Mouse (Mus musculus) CH12.LX (cell line): ENCODE data around the gene Tradd. TPM values are rescaled to one million over a fixed set of nuclear protein-coding genes. Genes with fewer than 3 reads are reported as not detected.

Source experiments
- DNase-seq: peaks from one replicate; pipeline ENCODE4 v3.0.0-alpha.2; 2013; ENCODE audit errors: extremely low read depth
- H3K27ac ChIP-seq: 2 replicates; pipeline ENCODE4 v1.5.1; 2012; ENCODE audit warnings: low read depth, mild to moderate bottlenecking, control low read depth, moderate library complexity; ENCODE audit not compliant: insufficient read depth
- H3K27me3 ChIP-seq: replicated peaks from 2 replicates; pipeline ENCODE3; 2012; ENCODE audit warnings: inconsistent platforms
- H3K36me3 ChIP-seq, 2 experiments: replicated peaks in 1 of 2; 2 replicates each; pipeline versions ENCODE3 to v1.6.1; 2012; ENCODE audit warnings: inconsistent platforms in 1 of 2, low read length in 1 of 2, mild to moderate bottlenecking in 1 of 2, mixed read lengths in 1 of 2, moderate library complexity in 1 of 2; ENCODE audit not compliant: control insufficient read depth in 1 of 2, insufficient read depth in 1 of 2
- H3K4me1 ChIP-seq, 2 experiments: 2 replicates each; pipeline ENCODE4 v1.6.1; 2012; ENCODE audit warnings: inconsistent platforms in 1 of 2, moderate library complexity in 1 of 2; ENCODE audit not compliant: insufficient read depth in 2 of 2, control insufficient read depth in 1 of 2
- H3K4me2 ChIP-seq: 2 replicates; pipeline ENCODE4 v1.6.1; 2012; ENCODE audit warnings: low read depth, mild to moderate bottlenecking, control low read depth; ENCODE audit not compliant: poor library complexity, insufficient read depth, severe bottlenecking
- H3K4me3 ChIP-seq, 3 experiments: fragments of 150-350 bp in 1 of 3; sonication (generic) in 1 of 3; replicated peaks in 1 of 3; 2 replicates each; pipeline versions ENCODE3 to v1.5.1; 2011 to 2012; ENCODE audit warnings: low read depth in 2 of 3, low read length in 2 of 3, mild to moderate bottlenecking in 2 of 3, moderate library complexity in 2 of 3, control low read depth in 1 of 3, improper control_type of control experiment in 1 of 3, inconsistent platforms in 1 of 3, mixed read lengths in 1 of 3; ENCODE audit not compliant: poor library complexity in 1 of 3
- H3K79me2 ChIP-seq: replicated peaks from 2 replicates; pipeline ENCODE4 v1.6.1; 2012; ENCODE audit warnings: mild to moderate bottlenecking, moderate library complexity; ENCODE audit not compliant: control insufficient read depth, poor library complexity, insufficient read depth, severe bottlenecking; ENCODE audit errors: extremely low read depth
- H3K9ac ChIP-seq: 2 replicates; pipeline ENCODE4 v1.6.1; 2012; ENCODE audit warnings: low read depth, mild to moderate bottlenecking, control low read depth, moderate library complexity; ENCODE audit not compliant: insufficient read depth
- H3K9me3 ChIP-seq: replicated peaks from 2 replicates; pipeline ENCODE3; 2012; ENCODE audit warnings: low read length, inconsistent platforms, mixed read lengths
- BHLHE40 ChIP-seq: IDR thresholded peaks from 2 replicates; pipeline ENCODE4 v1.6.1; 2011; ENCODE audit warnings: mild to moderate bottlenecking, low read depth, low read length, improper control_type of control experiment
- CHD2 ChIP-seq: IDR thresholded peaks from 2 replicates; pipeline ENCODE4 v1.6.1; 2011; ENCODE audit warnings: low read length, improper control_type of control experiment
- CTCF ChIP-seq, 2 experiments: IDR thresholded peaks in 1 of 2; conservative IDR thresholded peaks in 1 of 2; 2 replicates each; pipeline ENCODE4 v1.5.1; 2011 to 2012; ENCODE audit warnings: low read depth in 2 of 2, low read length in 2 of 2, improper control_type of control experiment in 1 of 2, inconsistent platforms in 1 of 2, mild to moderate bottlenecking in 1 of 2, moderate library complexity in 1 of 2
- E2F4 ChIP-seq: IDR thresholded peaks from 2 replicates; pipeline ENCODE4 v1.6.1; 2011; ENCODE audit warnings: low read depth, low read length, improper control_type of control experiment; ENCODE audit not compliant: insufficient replicate concordance
- ELF1 ChIP-seq: IDR thresholded peaks from 2 replicates; pipeline ENCODE4 v1.6.1; 2014; ENCODE audit warnings: low read depth, mild to moderate bottlenecking, inconsistent platforms, low read length, improper control_type of control experiment
- ETS1 ChIP-seq: conservative IDR thresholded peaks from 2 replicates; pipeline ENCODE4 v1.6.1; 2012; ENCODE audit warnings: low read depth, mild to moderate bottlenecking, inconsistent platforms, low read length, improper control_type of control experiment, moderate library complexity
- HCFC1 ChIP-seq: IDR thresholded peaks from 2 replicates; pipeline ENCODE4 v1.6.1; 2012; ENCODE audit warnings: low read depth, mild to moderate bottlenecking, inconsistent platforms, low read length, improper control_type of control experiment
- JUND ChIP-seq: conservative IDR thresholded peaks from 2 replicates; pipeline ENCODE4 v1.6.1; 2011; ENCODE audit warnings: low read depth, low read length, improper control_type of control experiment
- KAT2A ChIP-seq: IDR thresholded peaks from 2 replicates; pipeline ENCODE4 v1.6.1; 2012; ENCODE audit warnings: low read length, improper control_type of control experiment, inconsistent platforms; ENCODE audit not compliant: insufficient replicate concordance
- MAX ChIP-seq: IDR thresholded peaks from 2 replicates; pipeline ENCODE4 v1.6.1; 2011; ENCODE audit warnings: low read length, improper control_type of control experiment
- MAZ ChIP-seq: IDR thresholded peaks from 2 replicates; pipeline ENCODE4 v1.6.1; 2012; ENCODE audit warnings: low read depth, mild to moderate bottlenecking, inconsistent platforms, low read length, improper control_type of control experiment, moderate library complexity
- MXI1 ChIP-seq: IDR thresholded peaks from 2 replicates; pipeline ENCODE4 v1.6.1; 2011; ENCODE audit warnings: mild to moderate bottlenecking, low read depth, low read length, improper control_type of control experiment
- MYC ChIP-seq: IDR thresholded peaks from 2 replicates; pipeline ENCODE4 v1.6.1; 2011; ENCODE audit warnings: low read depth, mild to moderate bottlenecking, improper control_type of control experiment, low read length
- NELFE ChIP-seq: IDR thresholded peaks from 2 replicates; pipeline ENCODE4 v1.6.1; 2011; ENCODE audit warnings: low read depth, low read length, improper control_type of control experiment
- NRF1 ChIP-seq: IDR thresholded peaks from 2 replicates; pipeline ENCODE4 v1.6.1; 2014; ENCODE audit warnings: low read depth, mild to moderate bottlenecking, inconsistent platforms, low read length, improper control_type of control experiment, moderate library complexity
- PAX5 ChIP-seq: IDR thresholded peaks from 2 replicates; pipeline ENCODE4 v1.6.1; 2012; ENCODE audit warnings: low read length, inconsistent platforms, mixed read lengths
- POLR2A ChIP-seq: IDR thresholded peaks from 2 replicates; pipeline ENCODE4 v1.6.1; 2011; ENCODE audit warnings: low read depth, mild to moderate bottlenecking, improper control_type of control experiment, low read length
- POLR2AphosphoS2 ChIP-seq: IDR thresholded peaks from 2 replicates; pipeline ENCODE4 v1.6.1; 2011; ENCODE audit warnings: low read depth, low read length, improper control_type of control experiment
- RAD21 ChIP-seq: IDR thresholded peaks from 2 replicates; pipeline ENCODE4 v1.6.1; 2011; ENCODE audit warnings: low read depth, mild to moderate bottlenecking, low read length, improper control_type of control experiment, moderate library complexity
- RCOR1 ChIP-seq: conservative IDR thresholded peaks from 2 replicates; pipeline ENCODE4 v1.6.1; 2012; ENCODE audit warnings: low read depth, mild to moderate bottlenecking, inconsistent platforms, low read length, improper control_type of control experiment
- SIN3A ChIP-seq: IDR thresholded peaks from 2 replicates; pipeline ENCODE4 v1.6.1; 2012; ENCODE audit warnings: low read length, improper control_type of control experiment, inconsistent platforms
- SMC3 ChIP-seq: IDR thresholded peaks from 2 replicates; pipeline ENCODE4 v1.6.1; 2011; ENCODE audit warnings: low read depth, low read length, improper control_type of control experiment
- TBP ChIP-seq: conservative IDR thresholded peaks from 2 replicates; pipeline ENCODE4 v1.6.1; 2011; ENCODE audit warnings: low read depth, low read length, improper control_type of control experiment
- TCF12 ChIP-seq: IDR thresholded peaks from 2 replicates; pipeline ENCODE4 v1.6.1; 2014; ENCODE audit warnings: low read depth, mild to moderate bottlenecking, inconsistent platforms, low read length, improper control_type of control experiment
- UBTF ChIP-seq: IDR thresholded peaks from 2 replicates; pipeline ENCODE4 v1.6.1; 2012; ENCODE audit warnings: low read depth, mild to moderate bottlenecking, inconsistent platforms, low read length, improper control_type of control experiment, moderate library complexity
- USF1 ChIP-seq: IDR thresholded peaks from 2 replicates; pipeline ENCODE4 v1.6.1; 2014; ENCODE audit warnings: low read depth, mild to moderate bottlenecking, inconsistent platforms, low read length, improper control_type of control experiment
- ZKSCAN1 ChIP-seq: IDR thresholded peaks from 2 replicates; pipeline ENCODE4 v1.6.1; 2012; ENCODE audit warnings: low read depth, inconsistent platforms, low read length, improper control_type of control experiment, borderline replicate concordance
- ZMIZ1 ChIP-seq: IDR thresholded peaks from 2 replicates; pipeline ENCODE4 v1.6.1; 2012; ENCODE audit warnings: low read depth, mild to moderate bottlenecking, inconsistent platforms, low read length, improper control_type of control experiment
- dilution Hi-C: fragments of 300-500 bp; cut with MboI; formaldehyde crosslinking; loops from 2 replicates; pipeline ENCODE4 v1.14.3; 2020; ENCODE audit warnings: low sequenced_read_pairs; ENCODE audit not compliant: extremely low pct_unique_long_range_greater_than_20kb, extremely low pct_ligation_motif_present
- in situ Hi-C: fragments of 300-500 bp; cut with MboI; formaldehyde crosslinking; loops from 3 replicates; pipeline ENCODE4 v1.14.3; 2019; ENCODE audit warnings: low sequenced_read_pairs, low pct_ligation_motif_present, low pct_unique_long_range_greater_than_20kb, mixed read lengths
- polyA plus RNA-seq: library from polyadenylated mRNA; unstranded; fragments of >175 nt; gene quantifications from 2 replicates; pipeline ENCODE4 v1.2.1, GENCODE M21; 2012; ENCODE audit warnings: low read depth; ENCODE audit not compliant: insufficient read length
- total RNA-seq, 2 experiments: library from RNA; depleted of rRNA; stranded (reverse); fragments of 300-350 nt in 1 of 2; fragments of >200 nt in 1 of 2; gene quantifications; 2 replicates each; pipeline ENCODE4 v1.2.3; 2012 to 2014

Gene Tradd
- total and polyA plus RNA-seq, 3 experiments: 18.6 to 30.8 (median 20.4) TPM

GRCm38 (mm10) chr8:105289805-105290460 lies 25.5 kb upstream of the Tradd start, which contains the start of gene 4931428F04Rik:
Gene 4931428F04Rik (minus strand): TSS chr8:105289864.
- Histone ChIP-seq H3K9ac (peak within 1 kb of the TSS; percentile 41; the same call in 1 of the 2 replicates), H3K9me3 (no peaks in the 10 kb centered on the region), H3K27me3 (no peaks in the 10 kb centered on the region), H3K36me3 (peaks cover 2 to 27% of the 10 kb centered on the region in 2 experiments), H3K4me2 (peak within 1 kb of the TSS; percentile 79), H3K4me1 (peaks cover 7 to 27% of the 10 kb centered on the region in 2 experiments), H3K27ac (peak within 1 kb of the TSS; percentile 71), H3K79me2 (no peaks in the 10 kb centered on the region), H3K4me3 (peak within 1 kb of the TSS; percentile 51 to 63 (median 59))
- TF ChIP-seq ZKSCAN1 (no peak), HCFC1 (no peak), RAD21 (peak; percentile 14), SMC3 (0 out of 2 replicates have a peak, but pooled peaks have one; percentile 8), TCF12 (no peak), PAX5 (no peak), CTCF (conservative IDR thresholded peaks at IDR 0.05 in 1 of 2, IDR thresholded peaks at IDR 0.05 in 1 of 2; ENCODE audit: low read depth in 2 of 2, low read length in 2 of 2) (peak in 1 of 2 experiments; percentile 52; a peak in 2 of 4 replicates), ETS1 (no peak), ZMIZ1 (no peak; the same call in 1 of the 2 replicates), USF1 (no peak), BHLHE40 (no peak), SIN3A (no peak), CHD2 (no peak)
- DNase-seq: no peak
- dilution Hi-C loops (no loop called here), in situ Hi-C loops (loop anchor here (5.0 to 10.0 kb wide), 2 partner anchors 33 to 165 kb away; partner anchors contain the start of gene B3gnt9)

- H3K79me2 ChIP-seq: no peaks in the 10 kb centered on the region
- dilution Hi-C loops: no loop called here
- no peaks in the 10 kb centered on the region for H3K27me3 ChIP-seq
- H3K4me1 ChIP-seq: peaks cover 5 to 23% of the 10 kb centered on the region in 2 experiments
- peak overlapping the region; percentile 51 to 63 (median 59) for H3K4me3 ChIP-seq
- H3K27ac ChIP-seq: peak overlapping the region; percentile 71
- H3K36me3 ChIP-seq: peaks cover 6 to 34% of the 10 kb centered on the region in 2 experiments
- in situ Hi-C loops: loop anchor here (10.0 kb wide), 1 partner anchor 164 kb away; no protein-coding TSS in a partner anchor
- H3K9me3 ChIP-seq: no peaks in the 10 kb centered on the region
- H3K9ac ChIP-seq: peak overlapping the region; percentile 41; the same call in 1 of the 2 replicates
- DNase-seq: peak; percentile 99
- peak overlapping the region; percentile 79 for H3K4me2 ChIP-seq
- TF ChIP-seq TCF12 (peak; percentile 84), BHLHE40 (peak; percentile 92), E2F4 (no peak), SMC3 (0 out of 2 replicates have a peak, but pooled peaks have one; percentile 11), HCFC1 (peak; percentile 53), MYC (0 out of 2 replicates have a peak, but pooled peaks have one; percentile 44), UBTF (no peak), ZMIZ1 (peak; percentile 62), POLR2A (peak; percentile 80), USF1 (no peak), KAT2A (no peak), ETS1 (peak; percentile 61; the same call in 1 of the 2 replicates), POLR2AphosphoS2 (peak; percentile 64), RCOR1 (peak; percentile 65; the same call in 1 of the 2 replicates), TBP (peak; percentile 85), RAD21 (no peak), MAX (peak; percentile 66), MXI1 (peak; percentile 92), SIN3A (peak; percentile 68), MAZ (no peak), CHD2 (peak; percentile 62), JUND (0 out of 2 replicates have a peak, but pooled peaks have one; percentile 14), NELFE (peak; percentile 57), ELF1 (peak; percentile 82), NRF1 (peak; percentile 76)
These were observed 24.7 kb upstream of the Tradd start for GRCm38 (mm10) chr8:105288958-105289732.
